Mouse (Mus musculus): Measurements from ENCODE around the gene Slc35c2.

Slc35c2 gene

DNA sequence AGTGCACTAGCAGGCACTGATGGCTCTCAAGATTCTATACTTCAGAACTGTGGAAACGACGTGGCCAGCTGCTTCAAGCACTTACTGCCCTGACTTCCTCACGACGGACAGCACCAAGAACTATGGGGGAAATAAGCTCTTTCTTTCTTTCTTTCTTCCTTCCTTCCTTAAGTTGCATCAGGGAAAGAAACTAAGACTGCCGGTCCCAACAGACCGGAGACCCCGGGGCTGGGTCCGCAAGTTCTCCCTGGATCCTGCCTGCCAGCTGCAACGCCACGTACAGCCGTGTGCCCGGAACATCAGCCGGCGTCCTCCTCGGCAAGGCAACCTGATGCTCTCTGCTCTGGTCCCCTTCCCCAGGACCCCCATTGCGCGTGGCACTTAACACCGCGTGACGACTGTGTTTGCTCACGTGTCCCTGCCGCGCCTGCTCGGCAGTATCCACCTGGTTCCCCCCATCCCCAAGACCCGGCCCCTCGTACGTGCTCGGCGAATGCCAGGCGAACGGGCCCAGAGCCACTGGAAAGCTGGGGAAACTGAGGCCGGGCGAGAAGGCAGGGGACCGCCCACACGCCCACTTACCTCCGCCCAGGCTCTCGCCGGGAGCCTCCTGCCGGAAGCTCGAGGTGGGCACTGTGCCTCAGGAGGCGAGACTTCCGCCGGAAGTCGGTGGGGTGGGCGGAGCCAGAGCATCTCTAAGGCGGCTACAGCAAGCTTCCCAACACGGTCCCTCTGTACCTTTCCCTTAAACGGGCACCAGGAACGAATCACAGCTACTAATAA lies at the start of gene Slc35c2:
Gene Slc35c2 (minus strand): TSS at position 668 of the 783 bp plus-strand sequence.
- DNase-seq (ENCODE audit: low read depth): peak; percentile 73

DNA sequence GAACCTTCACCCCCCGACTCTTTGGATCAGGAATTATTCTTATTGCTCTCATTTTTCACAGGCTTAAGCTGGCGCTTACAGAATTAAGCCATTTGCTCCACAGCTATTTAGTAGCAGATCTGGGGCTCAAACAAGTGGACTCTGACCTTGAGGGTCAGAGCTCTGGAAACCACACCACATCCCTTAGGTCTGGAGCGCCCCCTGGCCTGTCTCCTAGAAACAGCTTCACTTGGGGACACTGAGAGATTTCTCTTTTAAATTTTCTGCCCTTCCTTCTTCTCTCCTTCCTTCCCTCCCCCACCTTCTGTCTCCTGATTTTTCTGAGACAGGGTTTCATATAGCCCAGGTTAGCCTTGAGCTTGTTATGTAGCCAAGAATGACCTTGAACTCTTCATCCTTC lies 49.5 kb upstream of the Slc35c2 start:
- no peak for DNase-seq (ENCODE audit: low read depth)

DNA sequence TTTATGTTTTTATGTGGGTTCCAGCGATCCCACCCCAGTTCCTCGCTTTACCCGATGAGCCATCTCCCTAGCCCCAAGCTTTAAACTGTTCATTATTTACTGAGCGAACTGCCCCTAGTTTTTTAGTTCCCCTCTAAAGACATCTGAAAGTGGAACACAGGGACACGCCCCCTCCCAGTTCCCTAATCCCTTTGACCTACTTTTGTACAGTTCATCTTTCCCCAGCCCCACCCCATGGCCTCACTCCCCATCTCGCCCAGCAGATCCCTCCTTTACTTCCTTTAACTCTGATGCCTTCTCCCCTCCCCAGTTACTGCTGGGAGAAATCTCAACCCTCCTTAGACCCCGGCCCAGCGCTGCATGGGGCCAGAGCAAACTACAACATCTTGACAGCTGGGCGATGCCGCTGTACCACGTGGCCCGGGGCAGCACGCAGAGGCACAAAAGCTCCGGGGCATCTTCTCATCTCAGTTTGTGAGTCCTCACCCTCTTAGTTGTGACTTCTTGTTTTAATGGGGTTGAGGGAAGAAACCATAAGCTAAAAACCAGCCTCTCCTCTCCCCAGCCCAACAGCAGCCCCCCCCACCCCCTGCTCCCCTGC lies 45.0 kb upstream of the Slc35c2 start:
- DNase-seq (ENCODE audit: low read depth): no peak

DNA sequence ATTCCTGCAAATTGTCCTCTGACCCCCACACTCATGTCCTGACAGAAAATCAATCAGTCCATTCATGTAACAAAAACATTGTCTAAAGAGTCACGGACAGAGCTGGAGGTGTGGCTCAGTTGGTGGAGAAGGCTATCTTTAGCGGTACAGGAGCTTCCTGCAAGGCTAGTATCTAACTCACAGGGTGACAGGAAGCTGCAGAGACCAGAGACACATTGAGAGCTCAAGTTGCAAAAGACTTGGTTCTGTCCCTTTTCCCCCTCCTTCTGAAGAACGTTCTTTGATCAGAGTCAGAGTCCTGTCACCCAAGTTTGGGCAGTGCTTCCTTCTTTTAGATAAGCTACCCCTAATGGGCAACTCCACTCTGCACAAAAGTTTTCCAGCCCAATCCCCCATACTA lies 42.0 kb upstream of the Slc35c2 start:
- DNase-seq (ENCODE audit: low read depth): no peak

DNA sequence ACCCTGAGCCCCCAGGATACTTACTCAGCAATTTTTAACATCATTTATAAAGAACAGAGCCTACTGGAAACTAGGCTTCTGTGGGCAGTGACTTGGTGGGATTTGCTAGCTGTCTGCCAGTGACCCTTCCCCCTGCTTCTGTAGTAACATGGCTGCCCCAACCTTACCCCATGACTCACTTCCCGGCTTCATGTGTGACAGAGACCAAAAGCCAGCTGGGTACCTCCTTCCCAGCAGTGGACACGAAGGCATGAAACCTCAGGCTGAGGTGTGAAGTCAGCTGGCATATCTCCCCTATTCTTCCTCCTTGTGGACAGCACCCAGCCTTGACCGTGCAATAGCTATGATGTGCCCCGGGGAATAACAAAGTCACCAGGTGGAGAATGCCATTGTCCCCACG lies 41.1 kb upstream of the Slc35c2 start:
- no peak for DNase-seq (ENCODE audit: low read depth)

DNA sequence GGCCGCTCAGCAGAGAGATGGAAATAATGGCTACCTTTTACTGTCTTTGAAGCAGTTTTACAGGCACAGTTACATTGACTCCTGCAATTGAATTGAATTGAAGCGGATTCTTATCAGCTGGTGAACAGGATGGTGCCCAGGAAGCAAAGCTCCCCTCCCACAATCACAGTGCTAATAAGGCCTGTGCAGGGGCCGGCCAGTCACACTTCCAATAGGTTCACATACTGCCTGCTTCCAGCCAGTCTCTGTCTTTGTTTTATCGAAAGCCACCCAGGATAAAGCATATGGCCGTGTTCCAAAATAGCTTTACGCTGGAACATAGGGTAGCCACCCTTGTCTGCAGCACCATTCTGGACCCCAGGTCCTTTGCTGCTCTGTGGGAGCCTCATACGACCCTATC lies 39.7 kb upstream of the Slc35c2 start:
- DNase-seq (ENCODE audit: low read depth): no peak

DNA sequence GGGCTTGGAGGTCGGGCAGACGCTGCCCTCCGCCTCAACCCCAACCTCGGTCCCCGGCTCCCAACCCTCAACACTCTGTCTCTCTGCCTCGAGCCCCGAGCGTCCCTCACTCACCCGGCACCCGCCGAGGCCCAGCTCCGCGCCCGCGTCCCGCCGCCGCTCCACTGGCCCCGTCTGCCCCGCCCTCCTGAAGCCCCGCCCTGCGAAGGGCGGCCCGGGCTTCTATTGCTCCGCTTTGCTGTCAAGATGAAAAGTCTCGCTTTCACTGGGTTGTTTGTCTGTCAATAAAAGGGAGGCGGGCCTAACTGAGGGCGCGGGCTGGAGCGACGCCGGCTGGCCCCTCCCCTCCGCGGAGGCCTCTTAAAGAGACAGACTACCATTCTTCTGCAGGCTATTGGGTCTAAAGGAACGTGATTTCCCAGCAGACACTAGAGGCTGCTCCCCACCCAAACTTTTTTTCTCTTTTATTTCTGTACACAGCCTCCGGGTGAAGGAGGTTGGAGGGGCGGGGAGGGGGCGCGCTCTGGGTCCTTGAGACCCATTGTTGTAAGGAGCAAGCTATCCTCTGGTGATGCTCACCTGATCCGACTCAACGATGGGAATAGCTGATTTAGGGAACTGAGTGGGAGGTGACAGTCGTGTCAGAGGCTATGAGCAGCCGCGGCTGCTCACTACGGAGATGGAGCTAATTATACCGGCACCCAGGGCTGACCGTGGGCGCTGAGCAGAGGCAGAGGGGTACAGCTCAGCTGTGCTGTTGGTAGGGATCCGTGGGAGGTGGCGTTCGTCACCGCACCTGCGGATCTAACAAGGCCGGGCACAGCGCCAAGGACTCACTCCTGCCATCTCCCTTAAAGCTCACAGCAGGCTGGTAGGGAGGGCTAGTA lies 38.9 kb upstream of the Slc35c2 start, which contains the start of gene Elmo2:
Gene Elmo2 (minus strand): TSS at position 176 of the 887 bp plus-strand sequence.
- DNase-seq (ENCODE audit: low read depth): peak; percentile 95

DNA sequence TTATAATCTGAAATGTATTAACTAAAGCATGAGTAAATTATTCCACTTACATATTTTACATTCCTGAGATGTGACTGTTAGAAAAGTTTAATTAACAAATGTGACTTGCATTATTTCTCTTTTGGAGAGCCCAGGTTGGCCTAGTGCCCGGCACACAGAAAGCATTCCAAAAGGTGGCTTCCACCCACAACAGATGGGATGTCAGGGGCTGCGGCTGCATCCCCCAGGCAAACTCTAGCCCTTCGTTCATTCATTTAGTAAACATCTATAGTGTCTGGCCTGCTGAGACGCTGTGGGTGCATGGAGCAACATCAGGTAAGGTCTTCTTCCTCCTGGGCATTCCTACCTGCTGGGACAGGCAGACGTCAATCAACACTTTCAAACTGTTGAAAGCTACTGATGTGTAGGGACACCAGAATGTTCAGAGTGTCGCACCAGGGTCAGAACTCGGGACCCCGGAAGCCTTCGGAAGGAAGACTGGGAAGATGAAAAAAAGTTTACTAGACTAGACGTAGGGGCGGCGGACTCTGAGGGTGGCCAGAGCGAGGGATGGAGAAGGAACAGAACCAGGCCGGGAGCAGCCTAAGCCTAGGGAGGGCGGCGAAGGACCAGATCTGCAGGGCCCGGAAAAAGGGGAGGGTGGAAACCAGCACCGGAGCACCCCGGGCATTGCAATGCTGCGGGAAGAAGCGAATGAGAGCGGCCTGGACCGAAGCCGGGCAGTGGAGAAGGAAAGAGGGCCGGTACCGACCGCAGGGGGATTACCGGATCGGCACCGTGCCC lies 38.0 kb upstream of the Slc35c2 start:
- no peak for DNase-seq (ENCODE audit: low read depth)

DNA sequence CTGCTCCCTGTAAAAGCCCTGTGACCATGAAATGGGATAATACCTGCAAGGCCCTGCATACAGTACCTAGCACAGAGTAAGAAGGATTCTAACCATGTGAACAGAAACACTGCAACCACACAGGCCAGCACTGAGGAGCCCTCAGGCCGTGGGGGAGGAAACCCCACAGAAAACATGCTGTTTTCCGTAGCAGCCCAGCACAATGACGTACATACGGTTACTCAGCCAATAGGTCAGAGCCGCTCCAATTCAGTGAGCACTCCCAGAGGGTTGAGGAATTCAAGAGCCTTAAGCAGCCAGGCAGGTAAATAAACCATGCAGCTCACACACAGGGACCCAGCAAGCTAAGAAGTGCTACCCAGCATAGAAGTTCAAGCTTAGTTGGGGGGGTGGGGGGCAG lies 36.3 kb upstream of the Slc35c2 start:
- no peak for DNase-seq (ENCODE audit: low read depth)

DNA sequence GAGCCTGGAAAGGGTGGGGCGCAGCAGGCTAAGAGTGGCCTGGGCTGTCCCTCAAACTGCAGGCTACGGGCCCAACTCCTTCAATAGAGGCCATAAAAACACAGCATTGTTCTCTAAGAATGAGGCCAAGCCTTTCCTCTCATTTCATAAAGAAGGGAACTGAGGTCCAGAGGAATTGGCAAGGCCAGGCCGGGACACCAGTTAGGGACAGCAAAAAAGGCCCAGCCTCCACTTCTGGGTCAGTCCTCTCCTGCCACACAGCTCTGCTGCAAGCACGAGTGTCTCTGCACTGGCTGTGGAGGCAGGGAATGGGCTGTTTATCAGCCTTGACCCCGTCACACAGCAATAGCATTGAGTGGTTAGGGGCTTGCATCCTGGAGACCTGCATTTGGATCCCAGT lies 35.8 kb upstream of the Slc35c2 start:
- no peak for DNase-seq (ENCODE audit: low read depth)

DNA sequence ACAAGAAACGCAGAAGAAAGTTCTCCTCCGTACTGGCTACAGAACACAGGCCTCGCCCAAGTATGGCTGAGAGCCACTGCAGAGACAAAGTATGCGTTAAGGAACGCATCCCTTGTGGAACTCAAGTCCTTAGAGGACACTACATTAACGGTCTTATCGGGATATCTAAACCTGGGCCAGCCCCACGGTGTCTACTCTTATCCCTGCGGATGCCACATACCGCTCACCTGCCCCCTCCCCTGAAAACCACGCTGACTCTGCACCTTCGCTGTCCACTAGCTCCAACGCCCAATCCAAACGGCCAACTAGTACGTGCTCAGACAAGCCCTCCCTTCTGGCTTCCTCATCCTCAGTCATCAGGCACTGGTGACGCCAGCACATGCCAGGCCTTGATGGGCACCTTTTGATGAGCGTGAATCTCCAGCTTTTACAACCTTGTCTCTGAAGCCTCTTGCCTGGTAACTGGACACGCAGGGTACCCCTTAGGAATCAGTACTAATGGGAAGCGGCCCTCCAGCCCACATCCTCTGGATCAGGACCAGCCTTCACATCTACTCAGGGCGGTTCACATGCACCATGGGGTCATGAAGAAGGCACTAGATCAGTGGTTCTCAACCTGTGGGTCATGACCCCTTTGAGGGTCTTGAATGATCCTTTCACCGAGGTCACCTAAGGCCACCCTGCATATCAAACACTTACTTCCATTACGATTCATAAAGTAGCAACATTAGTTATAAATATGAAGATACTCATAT lies 34.5 kb upstream of the Slc35c2 start:
- no peak for DNase-seq (ENCODE audit: low read depth)

DNA sequence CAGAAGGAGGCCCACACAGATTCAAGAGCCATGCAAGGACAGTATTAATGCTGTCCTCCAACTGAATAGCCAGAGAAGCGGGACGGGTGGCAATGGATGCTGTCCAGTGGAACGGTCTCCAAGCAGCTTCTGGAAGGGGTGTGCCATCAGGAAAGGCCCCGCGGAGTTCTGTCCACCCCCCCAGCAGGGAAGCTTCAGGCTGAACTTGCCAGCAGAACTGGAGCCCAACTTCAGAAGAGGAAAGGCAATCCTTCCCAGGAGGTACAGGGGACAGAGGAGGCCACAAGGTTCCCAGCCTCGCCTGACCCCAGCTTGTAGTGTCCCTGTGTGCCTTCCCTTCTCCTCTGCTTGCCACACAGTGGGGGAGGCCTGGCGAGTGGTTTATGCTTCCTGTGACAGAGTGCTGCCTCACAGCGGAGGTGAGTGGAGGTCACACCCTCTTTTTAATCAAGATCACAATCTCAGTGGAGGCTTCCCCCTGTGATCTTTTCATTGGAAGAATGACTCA lies 33.8 kb upstream of the Slc35c2 start:
- no peak for DNase-seq (ENCODE audit: low read depth)

DNA sequence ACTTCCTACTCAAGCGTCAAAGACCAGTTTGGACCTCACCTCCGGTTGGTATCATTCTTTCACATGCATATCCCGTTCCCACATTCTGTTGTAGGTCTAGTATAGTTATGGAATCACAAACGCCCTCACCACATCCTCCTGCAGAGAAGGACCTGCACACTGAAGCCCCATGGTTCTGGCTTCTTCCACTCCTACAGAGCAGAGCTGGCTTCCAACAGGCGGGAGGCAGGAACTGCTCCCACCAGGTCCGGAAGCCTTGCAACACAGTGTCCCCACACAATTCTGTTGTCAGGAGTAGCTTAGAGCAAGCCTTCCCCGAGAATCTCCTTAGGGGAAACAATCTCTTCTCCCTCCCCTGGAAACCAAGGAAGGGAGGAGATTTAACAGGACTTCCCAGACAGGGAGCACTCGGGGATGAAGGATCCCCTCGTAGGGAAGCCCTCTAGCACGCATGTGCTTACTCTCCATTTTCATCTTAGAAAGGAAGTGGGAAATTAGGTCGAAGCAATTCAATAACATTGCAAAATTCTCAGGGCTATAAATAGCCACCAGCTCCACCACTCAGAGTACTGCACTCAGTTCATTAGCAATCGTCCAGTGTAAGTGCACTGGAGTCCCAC lies 33.0 kb upstream of the Slc35c2 start:
- no peak for DNase-seq (ENCODE audit: low read depth)

DNA sequence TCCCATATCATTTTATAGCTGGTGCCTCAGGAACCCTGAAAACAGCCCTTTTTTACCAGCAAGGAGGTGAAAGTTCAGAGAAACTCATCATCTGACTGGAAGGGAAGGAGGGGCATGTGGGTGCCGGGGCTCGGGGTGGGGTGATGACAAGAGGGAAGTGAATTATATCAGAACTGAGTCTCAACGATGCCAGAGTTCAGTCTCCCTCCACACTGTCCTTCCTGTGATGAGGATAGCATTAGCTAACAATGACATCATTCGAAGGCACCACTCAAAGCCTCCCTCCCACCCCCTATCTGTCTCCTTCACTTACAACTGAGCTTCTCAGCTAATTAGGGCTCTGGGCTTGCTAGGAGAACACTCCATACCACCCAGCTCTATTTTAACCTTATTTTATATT lies 31.8 kb upstream of the Slc35c2 start:
- no peak for DNase-seq (ENCODE audit: low read depth)

DNA sequence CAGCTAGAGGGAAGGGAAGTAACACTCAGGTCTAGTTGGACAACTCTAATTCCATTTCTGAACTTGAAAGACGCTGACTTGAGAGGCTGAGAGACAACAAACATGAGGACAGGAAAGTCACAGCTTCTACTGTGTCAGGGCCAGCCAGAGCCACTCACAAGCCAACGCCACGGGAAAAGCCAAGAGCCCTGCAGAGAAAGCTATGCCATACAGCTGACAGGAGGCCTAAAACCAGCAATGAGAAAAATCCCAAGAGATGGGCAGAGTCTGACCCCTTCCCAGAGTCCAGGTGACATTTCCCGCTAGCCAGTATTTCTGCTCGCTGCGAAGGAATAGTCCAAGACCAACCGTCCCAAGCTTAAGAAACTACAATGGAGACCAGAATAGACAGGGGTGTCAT lies 31.3 kb upstream of the Slc35c2 start:
- DNase-seq (ENCODE audit: low read depth): no peak

DNA sequence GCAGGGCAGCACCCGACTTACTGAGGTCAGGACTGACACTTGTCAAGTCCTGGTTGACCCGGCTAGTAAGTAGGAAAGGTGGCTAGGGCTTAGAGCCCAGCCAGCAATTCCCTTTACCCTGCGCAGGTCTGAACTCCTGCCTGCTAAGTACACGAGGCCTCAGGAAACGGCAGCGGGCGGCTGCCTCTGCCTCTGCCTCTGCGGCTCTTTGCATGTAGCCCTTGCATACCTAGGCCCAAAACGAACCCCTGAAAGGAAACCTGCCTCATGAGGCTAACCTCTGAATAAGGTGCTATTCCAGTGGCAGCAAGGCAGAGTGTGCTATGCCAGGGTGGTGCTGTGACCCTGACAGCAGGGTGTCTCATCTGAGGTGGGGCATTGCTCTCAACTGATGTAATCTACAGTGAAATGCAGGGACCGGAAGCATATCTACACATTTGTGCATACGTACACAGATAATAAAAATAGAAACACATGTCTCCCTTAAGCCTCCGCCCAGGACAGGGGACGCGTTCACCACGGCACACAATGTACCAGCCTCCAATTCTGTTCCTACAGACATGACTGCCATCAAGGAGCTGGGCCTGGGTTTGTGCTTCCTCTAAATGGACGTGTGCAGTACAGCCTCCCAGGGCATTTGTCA lies 30.1 kb upstream of the Slc35c2 start:
- no peak for DNase-seq (ENCODE audit: low read depth)

DNA sequence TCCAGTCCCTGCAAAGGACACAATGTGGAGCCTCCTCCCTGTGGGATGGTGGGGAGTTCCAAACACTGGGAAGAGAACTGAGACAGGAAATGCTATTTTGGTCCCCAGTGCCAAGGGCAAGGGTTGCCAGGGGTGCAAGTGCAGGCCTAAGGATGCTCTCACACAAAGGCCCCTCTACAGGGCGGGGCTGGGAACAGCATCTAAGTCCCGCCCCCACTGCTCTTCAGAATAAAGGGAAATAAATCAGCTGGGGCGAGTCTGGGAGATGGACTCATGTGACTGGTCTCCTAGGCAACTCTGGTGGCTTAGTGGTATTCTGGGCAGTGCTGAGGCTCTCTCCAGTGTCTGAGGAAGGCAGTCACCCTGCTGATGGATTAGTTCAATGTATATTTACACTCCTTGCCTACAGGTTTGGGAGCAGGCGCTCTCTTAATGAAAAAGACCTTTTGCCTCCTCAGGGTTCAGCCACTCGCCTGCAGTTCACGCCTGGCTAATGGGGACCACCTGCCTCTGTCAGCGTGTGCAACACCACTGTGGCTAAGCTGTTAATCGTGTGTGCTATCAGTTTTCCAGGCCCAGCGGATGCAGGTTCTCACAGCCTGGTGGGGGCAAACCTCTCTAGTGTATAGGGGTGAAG lies 29.3 kb upstream of the Slc35c2 start:
- no peak for DNase-seq (ENCODE audit: low read depth)

DNA sequence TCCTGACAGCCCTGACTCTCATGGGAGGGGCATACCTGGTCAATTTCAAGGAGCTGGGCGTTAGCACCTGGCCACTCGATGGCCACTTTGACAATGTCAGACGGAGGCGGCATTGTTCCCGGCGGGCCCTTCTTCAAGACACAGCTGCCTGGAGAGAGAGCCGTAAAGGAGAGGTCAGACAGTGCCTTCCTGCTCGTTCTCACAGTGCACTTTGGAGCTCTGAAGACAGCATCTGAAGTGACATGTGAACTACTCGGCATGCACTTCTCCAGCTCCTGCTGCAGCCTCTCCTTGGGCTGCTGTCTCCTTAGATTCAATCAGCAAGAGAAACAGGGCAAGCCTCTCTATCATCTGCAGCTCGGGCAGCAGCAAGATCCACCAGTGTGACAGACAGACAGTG lies 28.5 kb upstream of the Slc35c2 start:
- DNase-seq (ENCODE audit: low read depth): no peak

DNA sequence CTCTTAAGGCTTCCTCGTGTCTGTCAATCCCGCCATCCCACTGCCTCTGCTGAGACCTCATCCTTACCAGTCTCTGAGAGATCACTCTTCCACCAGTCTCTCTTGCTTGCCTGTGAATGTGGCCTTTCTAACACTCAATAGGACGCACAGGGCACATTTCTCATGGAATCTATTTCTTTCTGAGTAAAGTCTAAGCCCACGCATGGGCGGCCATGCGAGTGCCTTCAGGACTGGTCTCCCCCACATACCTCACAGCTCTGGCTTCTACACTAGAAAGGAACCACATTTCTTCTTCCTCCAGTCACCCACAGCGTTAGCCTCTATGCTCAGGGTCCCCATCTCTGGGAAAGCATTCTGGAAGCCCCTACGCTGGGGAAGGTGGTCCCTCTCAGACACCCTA lies 26.5 kb upstream of the Slc35c2 start:
- DNase-seq (ENCODE audit: low read depth): no peak

DNA sequence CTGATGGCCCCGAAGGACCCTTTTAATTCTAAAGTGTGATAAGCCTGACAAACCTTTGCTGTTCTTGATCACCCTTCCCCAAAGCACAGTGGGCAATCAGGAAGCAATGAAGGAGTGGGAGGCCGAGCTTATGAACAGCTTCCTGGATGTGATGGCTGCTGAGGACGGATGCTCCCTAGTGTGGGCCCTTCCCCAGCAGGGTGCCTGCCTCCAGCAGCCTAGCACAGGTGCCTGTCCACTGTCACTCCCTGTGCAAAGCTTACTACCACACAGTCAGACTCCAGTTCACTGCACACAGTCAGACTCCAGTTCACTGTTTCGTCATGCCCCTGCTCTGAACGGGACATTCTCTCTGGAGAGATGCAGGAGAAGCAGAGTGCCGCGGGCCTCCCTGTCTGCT lies 24.7 kb upstream of the Slc35c2 start:
- DNase-seq (ENCODE audit: low read depth): no peak
